Mouse (Mus musculus) cortical plate, adult 2 months (tissue): ENCODE results near the gene Flrt1. TPM values are rescaled to one million over a fixed set of nuclear protein-coding genes. Genes with fewer than 3 reads are reported as not detected.
A peak's percentile ranks its signal among the peaks of the same experiment; 100 is the strongest.

ENCODE experiments used
- H3K27ac ChIP-seq: fragments of 200-500 bp; 2 replicates; pipeline ENCODE4 v1.5.1; 2012; ENCODE audit warnings: low read length, control low read depth, inconsistent platforms; ENCODE audit not compliant: insufficient read depth
- H3K4me1 ChIP-seq: fragments of 200-500 bp; 2 replicates; pipeline ENCODE4 v1.6.1; 2011; ENCODE audit warnings: low read length; ENCODE audit not compliant: control insufficient read depth, insufficient read depth
- H3K4me3 ChIP-seq: fragments of 200-500 bp; 2 replicates; pipeline ENCODE4 v1.5.1; 2011; ENCODE audit warnings: mild to moderate bottlenecking, low read length, control low read depth; ENCODE audit not compliant: insufficient read depth
- CTCF ChIP-seq: fragments of 200-500 bp; IDR thresholded peaks from 2 replicates; pipeline ENCODE4 v1.5.1; 2011; ENCODE audit warnings: mild to moderate bottlenecking, control low read depth, low read length; ENCODE audit not compliant: insufficient read depth; ENCODE audit errors: extremely low read depth
- POLR2A ChIP-seq: fragments of 200-500 bp; IDR thresholded peaks from 2 replicates; pipeline ENCODE4 v1.6.1; 2011; ENCODE audit warnings: mild to moderate bottlenecking, low read length, control low read depth; ENCODE audit not compliant: insufficient read depth; ENCODE audit errors: extremely low read depth
- polyA plus RNA-seq: library from polyadenylated mRNA; depleted of rRNA; stranded (reverse); fragments of >200 nt; gene quantifications from 2 replicates; pipeline ENCODE4 v1.2.3, GENCODE M21; 2012

Flrt1 gene
- polyA plus RNA-seq, 1 experiment, result 9.2 TPM

DNA sequence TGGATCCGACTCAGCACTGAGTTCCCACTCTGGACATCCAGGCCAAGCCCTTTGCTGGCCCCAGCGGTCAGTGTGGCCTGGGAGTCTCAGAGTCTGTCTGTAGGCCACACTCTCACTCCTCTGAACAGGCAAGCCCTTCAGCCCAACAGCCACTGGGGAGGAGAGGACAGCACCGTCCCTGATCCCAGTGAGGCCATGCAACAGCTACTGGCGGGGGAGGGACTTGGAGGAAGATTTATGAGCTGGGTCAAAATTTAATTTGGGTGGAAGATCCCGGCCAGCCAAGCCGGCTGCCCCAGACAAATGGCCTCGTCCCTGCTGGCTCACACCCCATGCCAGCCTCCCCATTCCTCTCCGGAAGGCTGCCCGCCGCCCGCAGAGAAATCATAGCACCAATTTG lies 15.7 kb upstream of the Flrt1 start:
- no peak overlapping the region for H3K4me3 ChIP-seq
- H3K4me1 ChIP-seq, result peaks cover 2% of the 10 kb centered on the region
- no peak overlapping the region for H3K27ac ChIP-seq
- TF ChIP-seq CTCF (no peak), POLR2A (no peak)

DNA sequence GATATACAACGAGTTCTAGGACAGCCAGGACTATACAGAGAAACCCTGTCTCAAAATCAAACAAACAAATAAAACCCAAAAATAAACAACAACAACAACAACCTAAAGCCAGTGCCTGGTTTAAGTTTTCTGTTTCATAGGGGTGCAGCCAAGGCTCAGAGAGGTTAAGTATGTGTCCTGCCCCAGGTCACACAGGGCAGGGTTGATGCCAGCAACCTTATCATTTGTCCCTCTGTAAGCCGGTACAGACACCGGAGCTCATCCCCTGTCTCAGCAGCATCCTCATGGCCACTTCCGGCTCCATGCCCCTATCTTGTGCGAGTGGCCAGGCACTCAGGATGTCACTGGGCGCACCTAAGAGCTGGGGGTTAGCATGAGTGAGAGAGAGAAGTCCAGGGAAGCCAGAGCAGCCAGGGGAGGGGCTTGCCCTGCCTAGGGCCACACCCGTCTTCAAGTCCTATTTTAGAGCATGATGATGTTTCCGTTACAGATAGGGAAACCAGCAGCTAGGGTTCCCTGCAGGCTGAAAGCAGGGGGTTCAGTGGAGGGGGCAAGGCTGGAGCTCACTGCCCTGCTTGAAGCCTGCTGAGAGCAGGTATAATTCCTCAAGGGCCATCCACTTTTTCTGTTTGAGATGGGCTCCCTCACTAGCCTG lies 12.3 kb upstream of the Flrt1 start:
- H3K4me1 ChIP-seq, result peaks cover 4% of the 10 kb centered on the region
- TF ChIP-seq POLR2A (no peak), CTCF (no peak)
- H3K27ac ChIP-seq, result no peak overlapping the region
- no peak overlapping the region for H3K4me3 ChIP-seq

DNA sequence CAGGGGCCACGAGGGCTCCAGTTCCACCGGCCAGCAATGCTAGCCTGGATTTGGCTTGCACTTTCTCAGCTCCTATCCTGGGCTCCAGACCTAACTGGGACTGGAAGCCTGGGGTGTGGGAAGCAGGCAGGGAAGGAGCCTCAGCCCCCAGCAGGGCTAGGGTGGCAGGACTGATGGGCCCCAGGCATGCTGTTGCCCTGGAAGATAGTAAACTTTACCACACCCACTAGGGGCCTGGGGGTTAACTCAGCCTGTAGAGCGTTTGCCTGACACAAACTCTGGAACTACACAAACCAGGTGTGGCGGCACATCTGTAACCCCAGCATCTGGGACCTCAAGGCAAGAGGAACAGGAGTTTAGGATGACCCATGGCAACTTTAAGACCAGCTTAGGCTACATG lies 11.6 kb upstream of the Flrt1 start:
- Histone ChIP-seq H3K4me1 (peaks cover 2% of the 10 kb centered on the region; the same call in 1 of the 2 replicates), H3K4me3 (no peak overlapping the region), H3K27ac (no peak overlapping the region)
- TF ChIP-seq CTCF (no peak), POLR2A (no peak)

DNA sequence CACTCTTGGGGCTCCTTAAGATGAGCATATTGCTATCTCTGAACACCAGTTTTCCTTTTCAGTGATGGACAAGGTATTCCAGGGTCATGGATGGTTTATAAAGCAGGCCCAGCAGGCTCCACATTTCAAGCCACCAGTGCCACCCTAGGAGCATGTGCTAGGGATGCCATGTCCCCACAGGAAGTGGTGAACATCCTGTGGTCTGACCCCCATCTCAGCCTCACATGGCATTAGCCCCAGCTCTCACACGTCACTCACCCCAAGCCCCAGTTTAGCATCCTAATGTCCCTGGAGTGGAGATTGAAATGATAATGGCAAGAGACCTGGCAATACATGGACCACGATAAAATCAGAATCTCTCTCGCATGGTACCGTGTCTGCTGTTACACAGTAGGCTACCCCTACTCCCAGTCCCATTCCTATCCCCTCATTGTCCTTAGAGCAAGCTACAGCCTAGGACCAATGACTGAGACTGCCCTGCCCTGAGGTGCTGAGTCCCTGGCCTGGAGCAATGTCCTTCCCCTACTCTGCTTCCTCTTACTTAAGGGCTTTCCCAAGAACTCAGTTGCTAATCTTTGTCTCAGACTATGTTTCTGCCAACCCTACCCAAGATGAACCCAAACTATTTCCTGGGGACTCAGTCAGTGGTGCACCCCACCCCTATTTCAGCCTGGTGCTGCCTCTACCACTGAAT lies 10.7 kb upstream of the Flrt1 start:
- Histone ChIP-seq H3K27ac (no peak overlapping the region), H3K4me1 (peaks cover 2% of the 10 kb centered on the region; the same call in 1 of the 2 replicates), H3K4me3 (no peak overlapping the region)
- TF ChIP-seq CTCF (no peak), POLR2A (no peak)

DNA sequence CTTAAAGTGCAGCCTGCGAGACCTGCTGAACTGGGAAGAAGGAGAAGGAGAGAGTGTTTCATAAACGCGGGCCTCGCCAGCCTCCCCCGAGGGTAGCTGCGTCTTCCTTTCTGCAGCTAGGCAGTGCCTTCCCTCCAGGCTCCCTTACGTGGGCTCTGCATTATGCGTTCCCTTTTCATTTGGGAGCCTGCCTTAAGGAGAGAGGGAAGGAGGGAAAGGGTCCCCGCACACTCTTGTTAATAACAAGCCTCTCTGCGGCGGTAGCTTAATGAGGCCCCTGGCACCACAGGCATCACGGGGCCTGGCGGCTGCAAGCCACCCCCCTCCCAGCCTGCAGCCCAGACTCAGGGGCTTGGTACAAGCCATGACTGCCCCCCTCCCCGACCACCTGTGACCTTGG lies 8.0 kb upstream of the Flrt1 start:
- Histone ChIP-seq H3K4me1 (peaks cover 5% of the 10 kb centered on the region), H3K27ac (0 out of 2 replicates have a peak overlapping the region, but pooled peaks have one; percentile 28), H3K4me3 (no peak overlapping the region)
- TF ChIP-seq POLR2A (no peak), CTCF (no peak)

DNA sequence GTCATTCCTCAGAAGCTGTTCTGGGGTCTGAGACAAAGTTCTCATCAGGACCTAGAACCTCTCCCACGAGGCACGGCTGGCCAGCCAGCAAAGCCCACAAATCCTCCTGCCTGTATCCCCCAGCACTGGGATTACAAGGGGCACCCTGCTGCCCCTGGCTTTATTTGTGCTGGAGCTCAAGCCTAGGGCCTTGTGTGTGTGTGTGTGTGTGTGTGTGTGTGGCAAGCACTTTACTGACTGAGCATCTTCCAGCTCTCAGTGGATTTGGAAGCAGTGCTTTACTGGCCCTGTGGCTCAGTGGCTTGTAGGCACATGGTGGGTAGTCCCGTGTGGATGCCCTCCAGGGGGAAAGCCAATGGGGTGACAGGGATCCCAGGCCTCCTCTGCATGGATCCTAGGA lies 7.1 kb upstream of the Flrt1 start:
- TF ChIP-seq POLR2A (no peak), CTCF (no peak)
- peaks cover 5% of the 10 kb centered on the region for H3K4me1 ChIP-seq
- H3K27ac ChIP-seq, result no peak overlapping the region
- H3K4me3 ChIP-seq, result no peak overlapping the region

DNA sequence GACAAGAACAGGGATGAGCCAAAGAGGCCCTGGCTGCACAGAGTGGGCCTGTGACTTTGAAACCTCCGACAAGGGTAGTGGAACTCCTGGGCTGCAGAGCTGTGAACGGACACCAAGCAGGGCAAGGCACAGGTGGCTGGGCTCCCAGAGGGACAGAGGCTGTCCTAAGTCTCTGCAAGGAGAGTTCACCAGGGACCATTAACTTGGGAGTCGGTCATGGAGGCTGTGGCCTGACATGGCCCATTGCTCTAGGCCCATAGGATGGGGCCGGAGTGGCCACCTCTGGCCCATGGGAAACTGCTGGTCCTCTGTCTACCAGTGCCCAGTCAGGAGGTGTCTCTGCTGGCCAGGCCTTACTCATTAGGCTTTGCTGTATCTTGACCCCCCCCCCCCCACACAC lies 6.2 kb upstream of the Flrt1 start:
- Histone ChIP-seq H3K4me1 (peaks cover 5% of the 10 kb centered on the region), H3K4me3 (no peak overlapping the region), H3K27ac (no peak overlapping the region)
- TF ChIP-seq CTCF (no peak), POLR2A (no peak)

DNA sequence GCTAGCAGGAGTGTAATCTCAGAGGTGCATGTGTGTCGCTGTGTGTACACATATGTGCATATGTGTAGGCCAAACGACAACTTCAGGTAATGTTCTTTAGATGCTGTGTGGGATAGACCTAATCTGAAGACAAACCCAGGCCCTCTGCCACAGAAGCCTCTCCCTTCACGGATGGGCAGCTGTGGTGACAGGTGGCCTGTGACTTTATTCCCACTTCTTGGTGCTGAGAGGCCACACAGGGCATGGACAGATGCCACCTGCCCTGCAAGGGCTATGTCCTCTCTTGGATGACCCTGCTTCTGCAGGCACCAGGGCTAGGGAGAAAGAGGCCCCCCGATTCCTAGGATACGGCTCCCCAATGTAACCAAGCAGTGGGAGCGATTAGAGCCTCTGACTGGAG lies 5.8 kb upstream of the Flrt1 start:
- TF ChIP-seq CTCF (no peak), POLR2A (no peak)

DNA sequence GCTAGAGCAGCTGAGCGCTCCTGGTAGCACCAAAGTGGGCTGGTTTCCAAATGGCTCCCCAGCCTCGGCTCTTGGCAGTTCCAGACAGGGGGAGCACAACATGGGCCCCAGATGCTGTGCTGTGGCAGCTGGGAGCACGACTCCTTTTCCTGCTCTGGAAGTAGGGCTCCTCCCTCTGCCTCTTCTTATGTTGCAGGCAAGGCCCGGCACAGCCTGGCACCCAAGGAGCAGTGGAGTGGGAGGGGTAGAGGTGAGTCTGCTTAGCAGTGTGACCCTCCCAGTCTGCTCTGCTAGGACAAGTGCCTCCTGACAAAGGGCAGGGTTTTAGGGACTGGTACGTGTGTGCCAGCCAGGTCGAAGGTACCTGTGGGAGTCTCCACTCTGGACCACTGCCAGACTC lies 5.3 kb upstream of the Flrt1 start:
- no peak overlapping the region for H3K4me3 ChIP-seq
- TF ChIP-seq CTCF (no peak), POLR2A (no peak)
- H3K4me1 ChIP-seq, result peaks cover 5% of the 10 kb centered on the region
- H3K27ac ChIP-seq, result no peak overlapping the region

More for the DNA sequence above, 5.8 kb upstream of the Flrt1 start:
- Histone ChIP-seq H3K4me3 (no peak overlapping the region), H3K27ac (no peak overlapping the region), H3K4me1 (peaks cover 5% of the 10 kb centered on the region)

DNA sequence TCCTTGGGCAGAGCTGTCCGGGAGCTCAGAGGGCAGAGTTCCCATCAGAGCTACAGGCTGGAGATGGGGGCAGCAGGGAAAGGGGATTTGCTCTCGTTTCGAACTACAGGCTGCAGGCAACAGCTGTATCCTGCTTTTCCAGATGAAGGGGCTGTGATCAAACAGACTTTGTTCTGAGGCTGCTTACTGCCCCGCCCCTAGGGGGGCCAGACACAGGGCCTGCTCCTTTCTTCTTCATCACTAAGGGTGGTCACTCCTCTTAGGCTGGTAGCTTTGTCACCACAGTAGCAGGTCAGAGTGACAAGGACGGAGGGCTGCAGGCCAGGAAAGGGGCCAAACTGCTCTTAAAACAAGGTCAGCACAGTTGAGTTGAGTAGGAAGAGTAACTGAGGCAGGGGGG lies 4.6 kb upstream of the Flrt1 start:
- peaks cover 5% of the 10 kb centered on the region for H3K4me1 ChIP-seq

More for the DNA sequence above, 4.6 kb upstream of the Flrt1 start:
- H3K27ac ChIP-seq, result no peak overlapping the region
- H3K4me3 ChIP-seq, result no peak overlapping the region
- TF ChIP-seq POLR2A, result no peak
- no peak for TF ChIP-seq CTCF
